Mouse (Mus musculus) frontal cortex, postnatal 14 days (tissue): Measurements from ENCODE around the gene Unc79.

Source experiments
- DNase-seq, 2 experiments: peaks; one replicate each; pipeline ENCODE4 v3.0.0; 2022; ENCODE audit warnings: low spot score in 2 of 2

Unc79 gene

GRCm38 (mm10) chr12:102948778-102949394, at the start of gene Unc79:
Gene Unc79, plus strand, starts transcription at chr12:102948859.
- DNase-seq: peak; percentile 80 to 82

GRCm38 (mm10) chr12:102899091-102899490, 49.6 kb upstream of the Unc79 start, which contains the start of gene Cox8c:
Gene Cox8c, plus strand, starts transcription at chr12:102899316.
- DNase-seq: no peak

- DNase-seq: no peak
These were observed 40.5 kb upstream of the Unc79 start for GRCm38 (mm10) chr12:102908191-102908590.

GRCm38 (mm10) chr12:102916073-102916472, 32.6 kb upstream of the Unc79 start:
- DNase-seq: no peak

- no peak for DNase-seq
These were observed 18.9 kb upstream of the Unc79 start for GRCm38 (mm10) chr12:102929764-102930163.

GRCm38 (mm10) chr12:102930335-102930734, 18.3 kb upstream of the Unc79 start:
- no peak for DNase-seq

- DNase-seq: no peak
These were observed 17.9 kb upstream of the Unc79 start for GRCm38 (mm10) chr12:102930789-102931188.

- no peak for DNase-seq
These were observed 12.8 kb upstream of the Unc79 start for GRCm38 (mm10) chr12:102935892-102936291.

GRCm38 (mm10) chr12:102945571-102945970, 3.1 kb upstream of the Unc79 start:
- no peak for DNase-seq

GRCm38 (mm10) chr12:102947826-102948225, 833 bp upstream of the Unc79 start:
- no peak for DNase-seq

GRCm38 (mm10) chr12:102949395-102950208, 943 bp downstream of the Unc79 start:
- DNase-seq: peak; percentile 63 to 65

GRCm38 (mm10) chr12:102960051-102960775, 11.6 kb downstream of the Unc79 start:
- DNase-seq: no peak

GRCm38 (mm10) chr12:102961066-102961465, 12.4 kb downstream of the Unc79 start:
- no peak for DNase-seq

GRCm38 (mm10) chr12:102964486-102964885, 15.8 kb downstream of the Unc79 start:
- DNase-seq: no peak

GRCm38 (mm10) chr12:102980584-102980983, 31.9 kb downstream of the Unc79 start:
- no peak for DNase-seq

- DNase-seq: no peak
These were observed 32.9 kb downstream of the Unc79 start for GRCm38 (mm10) chr12:102981543-102981942.

- DNase-seq: no peak
These were observed 36.7 kb downstream of the Unc79 start for GRCm38 (mm10) chr12:102985401-102985800.

- no peak for DNase-seq
These were observed 39.1 kb downstream of the Unc79 start for GRCm38 (mm10) chr12:102987736-102988135.

- DNase-seq: no peak
These were observed 59.8 kb downstream of the Unc79 start for GRCm38 (mm10) chr12:103008491-103008890.

GRCm38 (mm10) chr12:103018161-103018560, 69.5 kb downstream of the Unc79 start:
- no peak for DNase-seq

- DNase-seq: no peak
These were observed 88.0 kb downstream of the Unc79 start for GRCm38 (mm10) chr12:103036692-103037091.

- DNase-seq: no peak
These were observed 90.7 kb downstream of the Unc79 start for GRCm38 (mm10) chr12:103039332-103039731.
